Mouse (Mus musculus): ENCODE measurements around the gene Chat. TPM values are rescaled to one million over a fixed set of nuclear protein-coding genes. Genes with fewer than 3 reads are reported as not detected.
A peak's percentile ranks its signal among the peaks of the same experiment; 100 is the strongest.
"Not testable (repeated sequence)": the region's sequence is repeated elsewhere in the genome, so short reads cannot be mapped to it uniquely, and the experiment has no call there.

Gene Chat
- polyA plus RNA-seq, 1 experiment from 2014 or later: not detected

DNA sequence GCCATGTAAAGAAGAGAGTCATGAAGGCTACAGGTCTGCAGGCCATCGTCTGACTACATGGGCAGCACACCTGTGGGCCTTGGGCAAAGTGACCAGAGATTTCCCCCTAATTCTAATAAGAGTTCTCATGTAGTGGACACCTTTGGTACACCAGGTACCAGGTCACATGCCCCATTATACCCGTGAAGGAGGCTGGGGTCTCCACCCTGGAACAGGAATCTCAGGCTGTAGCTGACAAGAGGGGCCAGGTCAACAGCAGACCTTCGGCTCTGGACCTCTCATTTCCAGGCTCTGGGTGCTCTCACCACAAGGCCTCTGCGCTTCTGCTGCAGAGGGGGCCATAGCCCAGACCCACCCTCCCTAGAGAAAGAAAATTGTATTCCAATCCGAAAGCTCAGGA lies 26.5 kb downstream of the Chat start:
- H3K4me3 ChIP-seq (ENCODE audit: low read depth, low read length): no peak overlapping the region
- no peaks in the 10 kb centered on the region for H3K27me3 ChIP-seq (replicated peaks; ENCODE audit: insufficient read depth, low read length)
- H3K9ac ChIP-seq (replicated peaks; ENCODE audit: low read depth): no peak overlapping the region
- H3K9me3 ChIP-seq (ENCODE audit: low read length): no peaks in the 10 kb centered on the region
- no peaks in the 10 kb centered on the region for H3K4me1 ChIP-seq (ENCODE audit: insufficient read depth, low read depth, low read length)
- TF ChIP-seq EP300 (IDR thresholded peaks at IDR 0.05) (no peak), CTCF (IDR thresholded peaks at IDR 0.05) (no peak)
- ATAC-seq: no peak
- H3K36me3 ChIP-seq (ENCODE audit: insufficient read depth, low read length): no peaks in the 10 kb centered on the region
- H3K4me2 ChIP-seq (replicated peaks; ENCODE audit: low read depth, low read length): no peak overlapping the region
- no peak overlapping the region for H3K27ac ChIP-seq (ENCODE audit: low read length)
- DNase-seq (ENCODE audit: low spot score): no peak
- 36% methylated on average over 5 of the region's 5 CpGs for whole genome bisulfite sequencing

DNA sequence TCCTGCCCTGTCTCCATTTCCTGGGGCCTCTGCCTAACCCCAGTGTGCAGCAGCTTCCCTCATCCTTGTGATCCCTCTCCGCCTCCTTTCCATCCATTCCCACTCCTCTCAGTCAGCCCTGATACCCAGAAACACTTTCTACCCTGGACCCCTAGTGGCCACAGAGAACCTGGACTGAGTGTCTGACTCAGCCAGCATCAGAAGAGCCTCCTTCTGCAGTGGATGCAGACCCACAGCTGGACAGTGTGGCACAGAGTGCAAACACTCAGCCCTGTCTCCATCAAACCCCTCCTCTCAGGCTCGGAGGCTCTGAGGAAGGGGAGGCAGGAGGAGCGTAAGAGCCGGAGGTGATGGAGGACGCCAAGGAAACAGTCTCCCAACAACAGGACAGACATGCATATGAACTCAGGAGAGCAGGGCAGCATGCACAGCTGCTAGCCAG lies 28.4 kb downstream of the Chat start:
- DNase-seq (ENCODE audit: low spot score): no peak
- WGBS: 20% methylated on average over 5 of the region's 5 CpGs
- no peak overlapping the region for H3K9ac ChIP-seq (replicated peaks; ENCODE audit: low read depth)
- no peaks in the 10 kb centered on the region for H3K4me1 ChIP-seq (ENCODE audit: insufficient read depth, low read depth, low read length)
- no peak overlapping the region for H3K27ac ChIP-seq (ENCODE audit: low read length)
- H3K36me3 ChIP-seq (ENCODE audit: insufficient read depth, low read length): no peaks in the 10 kb centered on the region
- H3K4me2 ChIP-seq (replicated peaks; ENCODE audit: low read depth, low read length): no peak overlapping the region
- no peaks in the 10 kb centered on the region for H3K27me3 ChIP-seq (replicated peaks; ENCODE audit: insufficient read depth, low read length)
- no peak overlapping the region for H3K4me3 ChIP-seq (ENCODE audit: low read depth, low read length)
- H3K9me3 ChIP-seq (ENCODE audit: low read length): no peaks in the 10 kb centered on the region
- TF ChIP-seq EP300 (IDR thresholded peaks at IDR 0.05): no peak
- TF ChIP-seq CTCF (IDR thresholded peaks at IDR 0.05): peak; percentile 41
- no peak for ATAC-seq

DNA sequence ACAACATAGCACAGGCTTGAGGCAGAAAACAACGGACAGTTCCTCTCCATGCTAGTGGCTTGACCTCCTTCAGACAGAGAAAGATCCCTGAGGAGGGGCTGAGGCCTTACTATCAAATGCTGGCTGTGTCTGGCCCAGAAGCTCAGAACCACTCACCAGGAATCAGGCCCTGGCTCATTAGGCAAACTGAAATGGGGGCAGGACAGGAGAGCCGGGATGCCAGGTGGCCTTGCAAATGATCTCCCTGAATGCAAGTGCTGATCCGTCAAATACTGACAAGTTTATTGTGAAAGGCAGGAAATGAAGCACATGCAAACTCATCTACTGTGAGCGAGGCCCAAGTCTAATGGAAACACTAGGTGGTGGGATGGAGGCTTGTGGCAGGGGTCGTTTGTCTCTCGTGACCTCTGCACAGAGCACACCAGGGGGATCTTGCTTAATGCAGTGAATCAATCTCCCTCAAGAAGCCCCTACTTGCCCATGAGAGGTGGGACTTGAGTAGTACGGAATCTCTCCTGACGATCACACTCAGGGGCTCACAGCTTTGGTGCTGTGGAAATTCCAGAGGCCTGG lies 36.7 kb downstream of the Chat start:
- H3K4me2 ChIP-seq (replicated peaks; ENCODE audit: low read depth, low read length): no peak overlapping the region
- no peaks in the 10 kb centered on the region for H3K36me3 ChIP-seq (ENCODE audit: insufficient read depth, low read length)
- no peak overlapping the region for H3K27ac ChIP-seq (ENCODE audit: low read length)
- no peak overlapping the region for H3K4me3 ChIP-seq (ENCODE audit: low read depth, low read length)
- DNase-seq (ENCODE audit: low spot score) (no peak), ATAC-seq (no peak)
- H3K9ac ChIP-seq (replicated peaks; ENCODE audit: low read depth): no peak overlapping the region
- no peaks in the 10 kb centered on the region for H3K27me3 ChIP-seq (replicated peaks; ENCODE audit: insufficient read depth, low read length)
- 25% methylated on average over 8 of the region's 8 CpGs for WGBS
- H3K4me1 ChIP-seq (ENCODE audit: insufficient read depth, low read depth, low read length): no peaks in the 10 kb centered on the region
- H3K9me3 ChIP-seq (ENCODE audit: low read length): no peaks in the 10 kb centered on the region
- no peak for TF ChIP-seq EP300 (IDR thresholded peaks at IDR 0.05)
- no peak for TF ChIP-seq CTCF (IDR thresholded peaks at IDR 0.05)

DNA sequence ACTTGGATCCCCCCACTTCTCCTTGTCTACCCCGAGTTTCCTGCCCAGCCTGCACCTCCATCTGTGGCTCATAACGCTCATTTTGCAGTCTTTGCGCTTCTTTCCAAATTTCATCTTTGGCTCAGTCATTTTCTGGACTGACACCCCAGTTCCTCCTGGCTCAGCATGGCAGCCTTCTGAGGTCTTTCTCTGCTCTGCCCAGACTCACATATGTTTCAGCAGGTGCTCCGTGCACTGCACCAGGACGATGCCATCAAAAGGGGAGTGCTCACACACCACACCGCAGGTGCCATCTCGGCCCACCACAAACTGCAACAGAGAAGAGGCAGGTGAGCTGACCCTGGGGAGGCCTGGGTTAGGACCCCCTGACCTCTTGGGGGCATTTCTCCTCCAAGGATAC lies 41.8 kb downstream of the Chat start:
- Histone ChIP-seq H3K9me3 (ENCODE audit: low read length) (no peaks in the 10 kb centered on the region), H3K4me3 (ENCODE audit: low read depth, low read length) (no peak overlapping the region), H3K36me3 (ENCODE audit: insufficient read depth, low read length) (no peaks in the 10 kb centered on the region), H3K4me1 (ENCODE audit: insufficient read depth, low read depth, low read length) (no peaks in the 10 kb centered on the region), H3K9ac (replicated peaks; ENCODE audit: low read depth) (no peak overlapping the region), H3K4me2 (replicated peaks; ENCODE audit: low read depth, low read length) (no peak overlapping the region), H3K27me3 (replicated peaks; ENCODE audit: insufficient read depth, low read length) (no peaks in the 10 kb centered on the region), H3K27ac (ENCODE audit: low read length) (no peak overlapping the region)
- TF ChIP-seq EP300 (IDR thresholded peaks at IDR 0.05) (no peak), CTCF (IDR thresholded peaks at IDR 0.05) (no peak)
- no peak for DNase-seq (ENCODE audit: low spot score)
- ATAC-seq: no peak
- 85% methylated on average over 7 of the region's 7 CpGs for WGBS

DNA sequence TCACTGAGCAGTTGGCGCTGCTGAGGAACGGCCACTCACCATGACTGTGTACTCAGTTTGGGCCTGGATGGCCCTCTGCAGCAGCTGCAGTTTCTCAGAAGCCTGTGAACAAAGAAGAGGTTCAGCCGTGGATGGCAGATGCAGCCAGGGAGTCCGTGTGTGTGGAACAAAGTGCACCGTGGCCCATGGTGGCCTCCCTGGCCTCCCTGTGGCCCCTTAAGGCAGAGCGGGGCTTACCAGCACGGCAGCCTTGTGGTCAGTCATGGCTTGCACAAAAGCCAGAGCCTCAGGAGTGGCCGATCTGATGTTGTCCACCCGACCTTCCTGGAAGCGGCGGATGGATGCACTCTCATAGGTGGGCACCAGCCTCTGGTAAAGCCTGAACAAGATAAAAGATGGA lies 47.0 kb downstream of the Chat start:
- Histone ChIP-seq H3K27me3 (replicated peaks; ENCODE audit: insufficient read depth, low read length) (no peaks in the 10 kb centered on the region), H3K4me3 (ENCODE audit: low read depth, low read length) (no peak overlapping the region), H3K9ac (replicated peaks; ENCODE audit: low read depth) (no peak overlapping the region), H3K4me1 (ENCODE audit: insufficient read depth, low read depth, low read length) (no peaks in the 10 kb centered on the region), H3K27ac (ENCODE audit: low read length) (no peak overlapping the region), H3K36me3 (ENCODE audit: insufficient read depth, low read length) (no peaks in the 10 kb centered on the region), H3K9me3 (ENCODE audit: low read length) (no peaks in the 10 kb centered on the region), H3K4me2 (replicated peaks; ENCODE audit: low read depth, low read length) (no peak overlapping the region)
- TF ChIP-seq EP300 (IDR thresholded peaks at IDR 0.05): no peak
- no peak for TF ChIP-seq CTCF (IDR thresholded peaks at IDR 0.05)
- WGBS: 78% methylated on average over 11 of the region's 11 CpGs
- DNase-seq (ENCODE audit: low spot score) (no peak), ATAC-seq (no peak)

DNA sequence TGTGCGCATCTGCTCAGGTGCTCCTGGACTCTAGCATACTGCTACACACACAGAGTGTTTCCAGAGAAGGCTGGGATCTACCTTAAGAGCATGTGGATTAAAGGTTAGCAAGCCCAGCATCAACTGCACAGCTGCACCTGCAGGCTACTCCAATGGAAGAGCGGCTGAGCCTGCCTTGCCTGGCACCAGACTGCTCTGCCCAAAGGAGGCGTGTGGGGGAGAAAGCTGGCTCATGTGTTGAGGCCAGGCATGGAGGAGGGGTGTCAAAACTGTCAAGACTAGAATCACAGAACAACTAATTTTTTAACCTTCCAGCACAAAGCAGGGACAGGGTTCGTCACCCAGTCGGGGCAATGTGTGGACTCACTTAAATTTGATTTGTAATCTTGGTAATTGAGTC lies 53.7 kb downstream of the Chat start:
- Histone ChIP-seq H3K4me2 (replicated peaks; ENCODE audit: low read depth, low read length) (no peak overlapping the region), H3K27me3 (replicated peaks; ENCODE audit: insufficient read depth, low read length) (no peaks in the 10 kb centered on the region), H3K4me3 (ENCODE audit: low read depth, low read length) (no peak overlapping the region), H3K9ac (replicated peaks; ENCODE audit: low read depth) (no peak overlapping the region), H3K9me3 (ENCODE audit: low read length) (no peaks in the 10 kb centered on the region), H3K36me3 (ENCODE audit: insufficient read depth, low read length) (no peaks in the 10 kb centered on the region), H3K27ac (ENCODE audit: low read length) (no peak overlapping the region), H3K4me1 (ENCODE audit: insufficient read depth, low read depth, low read length) (no peaks in the 10 kb centered on the region)
- DNase-seq (ENCODE audit: low spot score) (no peak), ATAC-seq (no peak)
- TF ChIP-seq CTCF (IDR thresholded peaks at IDR 0.05): no peak
- TF ChIP-seq EP300 (IDR thresholded peaks at IDR 0.05): no peak
- 78% methylated on average over 5 of the region's 5 CpGs for whole genome bisulfite sequencing

DNA sequence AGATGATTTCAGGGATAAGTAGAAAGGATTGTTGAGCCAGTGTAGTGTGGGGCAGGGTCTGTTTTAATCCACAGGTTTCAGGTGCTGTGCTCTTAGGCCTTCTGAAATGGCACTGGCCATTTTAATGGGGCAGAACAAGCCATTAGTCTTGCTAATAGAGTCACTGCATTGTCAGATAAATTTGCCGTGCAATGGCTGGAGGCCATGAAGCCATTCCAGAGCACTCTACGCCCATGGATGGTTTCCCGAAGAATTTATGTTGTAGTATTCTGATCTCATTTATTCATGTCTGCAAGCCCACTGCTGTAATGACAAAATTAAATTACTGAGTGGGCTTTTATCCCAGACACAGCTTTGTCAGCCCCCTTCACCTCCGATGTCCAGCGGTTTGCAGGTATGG lies 55.7 kb downstream of the Chat start:
- no peaks in the 10 kb centered on the region for H3K36me3 ChIP-seq (ENCODE audit: insufficient read depth, low read length)
- H3K9ac ChIP-seq (replicated peaks; ENCODE audit: low read depth): no peak overlapping the region
- TF ChIP-seq EP300 (IDR thresholded peaks at IDR 0.05) (no peak), CTCF (IDR thresholded peaks at IDR 0.05) (no peak)
- H3K27me3 ChIP-seq (replicated peaks; ENCODE audit: insufficient read depth, low read length): no peaks in the 10 kb centered on the region
- ATAC-seq: no peak
- no peaks in the 10 kb centered on the region for H3K4me1 ChIP-seq (ENCODE audit: insufficient read depth, low read depth, low read length)
- H3K9me3 ChIP-seq (ENCODE audit: low read length): no peaks in the 10 kb centered on the region
- WGBS: 89% methylated on average over 5 of the region's 5 CpGs
- no peak overlapping the region for H3K4me2 ChIP-seq (replicated peaks; ENCODE audit: low read depth, low read length)
- no peak overlapping the region for H3K4me3 ChIP-seq (ENCODE audit: low read depth, low read length)
- no peak overlapping the region for H3K27ac ChIP-seq (ENCODE audit: low read length)
- no peak for DNase-seq (ENCODE audit: low spot score)

DNA sequence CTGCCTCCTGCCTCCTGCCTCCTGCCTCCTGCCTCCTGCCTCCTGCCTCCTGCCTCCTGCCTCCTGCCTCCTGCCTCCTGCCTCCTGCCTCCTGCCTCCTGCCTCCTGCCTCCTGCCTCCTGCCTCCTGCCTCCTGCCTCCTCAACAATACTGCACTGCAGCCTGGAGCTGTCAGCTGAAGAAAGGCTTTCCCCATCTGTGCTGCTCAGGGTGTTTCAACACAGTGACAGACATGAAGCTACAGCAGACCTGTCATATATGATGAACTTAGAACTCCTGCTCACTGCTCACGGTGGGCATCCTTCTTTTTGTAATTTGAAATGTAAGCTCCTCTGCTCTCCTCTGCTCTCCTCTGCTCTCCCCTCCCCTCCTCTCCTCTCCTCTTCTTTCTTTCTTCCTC lies 60.4 kb downstream of the Chat start:
- not testable (repeated sequence) for H3K4me3 ChIP-seq (ENCODE audit: low read depth, low read length); H3K4me2 ChIP-seq (replicated peaks; ENCODE audit: low read depth, low read length); H3K27me3 ChIP-seq (replicated peaks; ENCODE audit: insufficient read depth, low read length); H3K27ac ChIP-seq (ENCODE audit: low read length); DNase-seq (ENCODE audit: low spot score); H3K9me3 ChIP-seq (ENCODE audit: low read length); H3K4me1 ChIP-seq (ENCODE audit: insufficient read depth, low read depth, low read length); ATAC-seq; H3K36me3 ChIP-seq (ENCODE audit: insufficient read depth, low read length); H3K9ac ChIP-seq (replicated peaks; ENCODE audit: low read depth)
- WGBS: 42% methylated on average over 1 of the region's 1 CpGs

All from lung, postnatal 0 days (tissue).